Mouse (Mus musculus) spleen, adult 10 weeks (tissue): Measurements from ENCODE around the gene Hpca. TPM values are rescaled to one million over a fixed set of nuclear protein-coding genes. Genes with fewer than 3 reads are reported as not detected.

Experiments used
- polyA plus RNA-seq: library from polyadenylated mRNA; stranded (reverse); fragments of 350-450 nt; fragmentation: Illumina TruSeq; extraction: RNeasy Lipid Tissue Mini Kit (QIAGEN cat#74804); gene quantifications from one replicate; pipeline ENCODE4 v1.2.3, GENCODE M21; 2015; ENCODE audit warnings: low replicate concordance; ENCODE audit not compliant: insufficient read depth

Hpca gene
- polyA plus RNA-seq: not detected

DNA sequence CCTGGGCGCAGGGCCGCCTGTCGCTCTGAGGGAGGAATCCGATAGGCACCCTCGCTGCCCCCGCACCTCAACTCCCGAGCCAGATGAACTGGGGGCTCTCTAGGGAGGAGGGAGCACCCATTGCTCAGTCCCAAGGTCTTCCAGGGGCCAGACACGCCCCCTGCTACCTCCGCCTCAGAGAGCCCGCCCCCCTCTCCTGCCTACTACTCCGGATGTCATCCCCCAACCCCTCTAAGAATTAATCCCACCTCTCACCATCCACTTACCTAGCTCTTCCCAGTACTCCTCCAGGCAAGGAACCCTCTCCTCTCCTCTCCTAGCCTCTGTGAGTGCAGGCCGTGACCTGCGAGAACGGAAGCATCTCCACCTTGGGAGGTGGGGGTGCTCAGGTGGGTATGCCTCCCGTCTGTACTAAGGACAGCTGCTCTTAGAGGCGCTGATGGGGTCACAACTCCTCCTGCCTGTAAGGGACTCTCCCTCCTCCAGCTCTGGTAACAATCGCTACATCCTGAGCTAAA is at the start of gene Hpca:
TSS of gene Hpca (minus strand) at position 468 of the 518 bp plus-strand sequence.

GRCm38 (mm10) chr4:129136579-129137391 is 14.9 kb upstream of the Hpca start, which contains the start of gene Fndc5:
Fndc5 (plus strand) TSS chr4:129136999.

DNA sequence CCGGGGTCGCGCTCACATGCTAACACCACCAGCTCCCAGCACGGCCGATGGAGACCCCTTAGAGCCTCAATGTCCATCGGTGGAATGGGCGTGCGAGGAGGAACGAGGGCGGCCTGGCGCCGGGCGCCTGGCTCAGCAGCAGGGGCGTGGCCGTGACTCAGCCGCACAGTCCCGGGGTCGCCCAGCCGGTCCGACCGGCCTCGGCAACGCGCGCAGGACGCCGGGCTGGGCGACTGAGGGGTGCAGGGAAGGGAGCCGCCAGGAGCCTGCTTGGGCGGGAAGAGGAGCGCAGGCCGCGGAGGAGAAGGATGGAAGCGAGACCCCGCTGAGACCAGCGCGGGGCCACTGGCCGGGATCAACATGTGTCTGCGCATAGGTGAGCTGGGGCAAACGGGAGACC is 16.5 kb downstream of the Hpca start, which contains the start of gene Tmem54:
TSS of gene Tmem54 (plus strand) at position 193 of the 400 bp plus-strand sequence.

Other genes with a start within 250 kb of the Hpca start
- gene Trim62, start 238.5 kb downstream of the Hpca start, polyA plus RNA-seq: 3.1 TPM
- 1.6 TPM for gene Azin2, start 159.6 kb downstream of the Hpca start, polyA plus RNA-seq
- gene Ak2, start 130.1 kb downstream of the Hpca start, polyA plus RNA-seq: 71.9 TPM
- 77.8 TPM for gene Rnf19b, start 63.8 kb downstream of the Hpca start, polyA plus RNA-seq
- gene Tmem54, start 16.5 kb downstream of the Hpca start, polyA plus RNA-seq: not detected
- gene Fndc5, start 15.0 kb upstream of the Hpca start, polyA plus RNA-seq: 1.8 TPM
- gene S100pbp, start 67.7 kb upstream of the Hpca start, polyA plus RNA-seq: 74.0 TPM
- 28.6 TPM for gene Yars, start 67.7 kb upstream of the Hpca start, polyA plus RNA-seq
- 0.61 TPM for gene C77080, start 139.4 kb upstream of the Hpca start, polyA plus RNA-seq
- 1.9 TPM for gene Sync, start 165.6 kb upstream of the Hpca start, polyA plus RNA-seq
- gene Rbbp4, start 213.3 kb upstream of the Hpca start, polyA plus RNA-seq: 154 TPM
- 119 TPM for gene Zbtb8os, start 213.7 kb upstream of the Hpca start, polyA plus RNA-seq